ENCODE assay signal across 8 mouse cellular contexts in genomic region chr7:25219416-25219750, GRCm38 (mm10). TPM values are rescaled to one million over a fixed set of nuclear protein-coding genes. Genes with fewer than 3 reads are reported as not detected.
DNase-seq lines count a peak whose midpoint lies in the region; ATAC-seq and TF ChIP-seq lines count a peak whose summit lies in the region.

No protein-coding gene starts in this region.

- peak overlapping the region; percentile 70 for H3K4me3 ChIP-seq in left cerebral cortex, adult 2 months
- peak overlapping the region; percentile 72 for H3K4me3 ChIP-seq in embryonic facial prominence, embryonic 12.5 days
- peak overlapping the region; percentile 76 for H3K4me3 ChIP-seq in intestine, postnatal 0 days (ENCODE audit: low read depth, low read length)
- H3K4me3 ChIP-seq in myocyte, result peak overlapping the region; percentile 90

- ATAC-seq in embryonic facial prominence, embryonic 12.5 days (ENCODE audit: insufficient number of reproducible peaks, insufficient read depth, low FRiP score, low TSS enrichment), result no peak; the same call in 1 of the 2 replicates
- peak; percentile 11; the same call in 1 of the 2 replicates for ATAC-seq in intestine, postnatal 0 days

- H3K4me2 ChIP-seq in embryonic facial prominence, embryonic 12.5 days (replicated peaks), result peak overlapping the region; percentile 87
- peak overlapping the region; percentile 90 for H3K4me2 ChIP-seq in intestine, postnatal 0 days (replicated peaks; ENCODE audit: low read depth)
- peak overlapping the region; percentile 100 for H3K4me2 ChIP-seq in myocyte (ENCODE audit: low read depth)

- H3K27me3 ChIP-seq in embryonic facial prominence, embryonic 12.5 days, result no peaks in the 10 kb centered on the region
- no peaks in the 10 kb centered on the region for H3K27me3 ChIP-seq in intestine, postnatal 0 days (replicated peaks; ENCODE audit: control insufficient read depth, insufficient read depth, low read length)
- H3K27me3 ChIP-seq in myocyte (ENCODE audit: control insufficient read depth, insufficient read depth, insufficient read length), result no peaks in the 10 kb centered on the region

- H3ac ChIP-seq in myocyte (ENCODE audit: control insufficient read depth, insufficient read length), result peak overlapping the region; percentile 34

- under 1% methylated on average over 16 of the region's 16 CpGs for WGBS in embryonic facial prominence, embryonic 12.5 days
- WGBS in intestine, postnatal 0 days, result 0% methylated on average over 16 of the region's 16 CpGs

- peaks cover 26% of the 10 kb centered on the region for H3K4me1 ChIP-seq in embryonic facial prominence, embryonic 12.5 days
- H3K4me1 ChIP-seq in intestine, postnatal 0 days (replicated peaks; ENCODE audit: control insufficient read depth, insufficient read depth, low read length), result peaks cover 13% of the 10 kb centered on the region

- no peak for DNase-seq in left cerebral cortex, adult 2 months (ENCODE audit: extremely low spot score in 1 of 2, low spot score in 2 of 2)
- DNase-seq in left cerebral cortex, postnatal 10 days (ENCODE audit: extremely low spot score in 1 of 2, low spot score in 2 of 2), result no peak
- DNase-seq in left cerebral cortex, adult 18-20 months (ENCODE audit: low spot score in 2 of 2), result no peak
- DNase-seq in frontal cortex, postnatal 36 days (ENCODE audit: low spot score in 2 of 2), result no peak
- DNase-seq in frontal cortex, postnatal 14 days (ENCODE audit: low spot score in 2 of 2), result no peak

- no peak for TF ChIP-seq POLR2A in myocyte (IDR thresholded peaks at IDR 0.05; ENCODE audit: insufficient read length, low read depth)

- peaks cover 12% of the 10 kb centered on the region for H3K36me3 ChIP-seq in embryonic facial prominence, embryonic 12.5 days
- H3K36me3 ChIP-seq in intestine, postnatal 0 days (ENCODE audit: control insufficient read depth, insufficient read depth), result peaks cover 13% of the 10 kb centered on the region
- H3K36me3 ChIP-seq in myocyte (ENCODE audit: control insufficient read depth, insufficient read depth), result no peaks in the 10 kb centered on the region

- intact Hi-C loops in left cerebral cortex, adult 2 months (cut with DNase I), result no loop called here
- intact Hi-C loops in left cerebral cortex, postnatal 10 days (cut with DNase I), result no loop called here

- H3K9me3 ChIP-seq in embryonic facial prominence, embryonic 12.5 days, result no peaks in the 10 kb centered on the region
- H3K9me3 ChIP-seq in intestine, postnatal 0 days (ENCODE audit: control insufficient read depth), result no peaks in the 10 kb centered on the region

- no peak for TF ChIP-seq CTCF in left cerebral cortex, adult 2 months (IDR thresholded peaks at IDR 0.05)
- TF ChIP-seq CTCF in intestine, postnatal 0 days (IDR thresholded peaks at IDR 0.05; ENCODE audit: low read depth), result no peak

- H3K9ac ChIP-seq in embryonic facial prominence, embryonic 12.5 days, result peak overlapping the region; percentile 70
- H3K9ac ChIP-seq in intestine, postnatal 0 days (ENCODE audit: low read depth, low read length), result peak overlapping the region; percentile 74

- peak overlapping the region; percentile 86 for H3K27ac ChIP-seq in left cerebral cortex, adult 2 months
- H3K27ac ChIP-seq in embryonic facial prominence, embryonic 12.5 days, result peak overlapping the region; percentile 57
- H3K27ac ChIP-seq in intestine, postnatal 0 days (ENCODE audit: low read depth, low read length), result peak overlapping the region; percentile 89

- peaks cover 19% of the 10 kb centered on the region for H3K79me2 ChIP-seq in myocyte (ENCODE audit: control insufficient read depth, insufficient read depth)

TF ChIP-seq in myocyte, 11 proteins besides CTCF, POLR2A, EP300 and RAD21:
- no peak for TF ChIP-seq MYOD1 (IDR thresholded peaks at IDR 0.05; ENCODE audit: control insufficient read depth in 1 of 3, insufficient read length in 2 of 3, low read depth in 2 of 3)
- no peak for TF ChIP-seq SRF (IDR thresholded peaks at IDR 0.05; ENCODE audit: control insufficient read depth, insufficient read length, low read depth)
- TF ChIP-seq TCF3 (IDR thresholded peaks at IDR 0.05; ENCODE audit: insufficient read length, low read depth), result no peak
- TF ChIP-seq E2F4 (IDR thresholded peaks at IDR 0.05; ENCODE audit: insufficient read depth), result no peak
- TF ChIP-seq USF1 (IDR thresholded peaks at IDR 0.05; ENCODE audit: low read depth), result no peak
- TF ChIP-seq MAX (IDR thresholded peaks at IDR 0.05; ENCODE audit: low read depth), result no peak
- TF ChIP-seq CEBPB (IDR thresholded peaks at IDR 0.05; ENCODE audit: insufficient read depth, poor library complexity, severe bottlenecking), result no peak
- no peak for TF ChIP-seq POLR2AphosphoS2 (IDR thresholded peaks at IDR 0.05; ENCODE audit: insufficient read length, low read depth)
- no peak for TF ChIP-seq MYOG (IDR thresholded peaks at IDR 0.05; ENCODE audit: control insufficient read depth in 1 of 3, insufficient read depth in 1 of 3, insufficient read length in 2 of 3, low read depth in 2 of 3)
- no peak for TF ChIP-seq TCF12 (IDR thresholded peaks at IDR 0.05; ENCODE audit: insufficient read depth, poor library complexity, severe bottlenecking)

RNA-seq across cellular contexts. Expression of gene Dedd2, which starts 1.0 kb away (rescaled TPM):
- 10 to 100 TPM; 23.9 to 26.3 TPM for total RNA-seq in left cerebral cortex, adult 2 months (2021)
- 10 to 100 TPM; 22.7 to 23.8 TPM for total RNA-seq in left cerebral cortex, postnatal 10 days (2021)
- polyA plus RNA-seq in embryonic facial prominence, embryonic 12.5 days (2016; fragmentation: Nextera tagmentation; extraction: Ambion mirVana), result 13.7 and 14.9 TPM in 2 replicates
- polyA plus RNA-seq in intestine, postnatal 0 days (2015; fragmentation: Nextera tagmentation; extraction: Ambion mirVana), result 14.8 and 15.8 TPM in 2 replicates
- 8.8 TPM for polyA plus RNA-seq in myocyte (2012; fragmentation: generic; extraction: Trizol)
- total RNA-seq in left cerebral cortex, adult 18-20 months (2021), result 10 to 100 TPM; 24.2 to 26.7 TPM

RNA-seq across cellular contexts. Expression of gene Zfp526, which starts 1.8 kb away (rescaled TPM):
- 10 to 100 TPM; 10.6 to 11.2 TPM for total RNA-seq in left cerebral cortex, adult 2 months (2021)
- 1 to 10 TPM; 7.8 to 8.5 TPM for total RNA-seq in left cerebral cortex, postnatal 10 days (2021)
- 2.9 and 3.0 TPM in 2 replicates for polyA plus RNA-seq in embryonic facial prominence, embryonic 12.5 days (2016; fragmentation: Nextera tagmentation; extraction: Ambion mirVana)
- 1.1 and 1.3 TPM in 2 replicates for polyA plus RNA-seq in intestine, postnatal 0 days (2015; fragmentation: Nextera tagmentation; extraction: Ambion mirVana)
- polyA plus RNA-seq in myocyte (2012; fragmentation: generic; extraction: Trizol), result 5.6 TPM
- 10 to 100 TPM; 10.6 to 11.4 TPM for total RNA-seq in left cerebral cortex, adult 18-20 months (2021)

RNA-seq across cellular contexts. Expression of gene Gsk3a, which starts 18.3 kb away (rescaled TPM):
- total RNA-seq in left cerebral cortex, adult 2 months (2021), result 100 to 1,000 TPM; 215 to 220 TPM
- total RNA-seq in left cerebral cortex, postnatal 10 days (2021), result 100 to 1,000 TPM; 205 TPM
- polyA plus RNA-seq in embryonic facial prominence, embryonic 12.5 days (2016; fragmentation: Nextera tagmentation; extraction: Ambion mirVana), result 15.9 and 17.4 TPM in 2 replicates
- polyA plus RNA-seq in intestine, postnatal 0 days (2015; fragmentation: Nextera tagmentation; extraction: Ambion mirVana), result 8.8 and 9.7 TPM in 2 replicates
- 69.4 TPM for polyA plus RNA-seq in myocyte (2012; fragmentation: generic; extraction: Trizol)
- total RNA-seq in left cerebral cortex, adult 18-20 months (2021), result 100 to 1,000 TPM; 215 to 224 TPM

RNA-seq across cellular contexts. Expression of gene Erf, which starts 31.2 kb away (rescaled TPM):
- total RNA-seq in left cerebral cortex, adult 2 months (2021), result 10 to 100 TPM; 61.5 to 68.2 TPM
- 10 to 100 TPM; 47.7 to 55.1 TPM for total RNA-seq in left cerebral cortex, postnatal 10 days (2021)
- polyA plus RNA-seq in embryonic facial prominence, embryonic 12.5 days (2016; fragmentation: Nextera tagmentation; extraction: Ambion mirVana), result 20.0 and 20.8 TPM in 2 replicates
- 7.8 and 8.4 TPM in 2 replicates for polyA plus RNA-seq in intestine, postnatal 0 days (2015; fragmentation: Nextera tagmentation; extraction: Ambion mirVana)
- 42.5 TPM for polyA plus RNA-seq in myocyte (2012; fragmentation: generic; extraction: Trizol)
- 10 to 100 TPM; 60.8 to 65.2 TPM for total RNA-seq in left cerebral cortex, adult 18-20 months (2021)

RNA-seq across cellular contexts. Expression of gene Pou2f2, which starts 39.9 kb away (rescaled TPM):
- 10 to 100 TPM; 12.5 to 14.0 TPM for total RNA-seq in left cerebral cortex, adult 2 months (2021)
- 10 to 100 TPM; 11.0 to 14.1 TPM for total RNA-seq in left cerebral cortex, postnatal 10 days (2021)
- 2.3 and 3.2 TPM in 2 replicates for polyA plus RNA-seq in embryonic facial prominence, embryonic 12.5 days (2016; fragmentation: Nextera tagmentation; extraction: Ambion mirVana)
- polyA plus RNA-seq in intestine, postnatal 0 days (2015; fragmentation: Nextera tagmentation; extraction: Ambion mirVana), result 0.53 and 0.72 TPM in 2 replicates
- 0.01 TPM for polyA plus RNA-seq in myocyte (2012; fragmentation: generic; extraction: Trizol)
- 10 to 100 TPM in 1 of 2 experiments, 1 to 10 TPM in 1; 7.7 to 12.9 TPM for total RNA-seq in left cerebral cortex, adult 18-20 months (2021)
